ENCODE assay signal across 8 mouse cellular contexts in the genomic region with DNA sequence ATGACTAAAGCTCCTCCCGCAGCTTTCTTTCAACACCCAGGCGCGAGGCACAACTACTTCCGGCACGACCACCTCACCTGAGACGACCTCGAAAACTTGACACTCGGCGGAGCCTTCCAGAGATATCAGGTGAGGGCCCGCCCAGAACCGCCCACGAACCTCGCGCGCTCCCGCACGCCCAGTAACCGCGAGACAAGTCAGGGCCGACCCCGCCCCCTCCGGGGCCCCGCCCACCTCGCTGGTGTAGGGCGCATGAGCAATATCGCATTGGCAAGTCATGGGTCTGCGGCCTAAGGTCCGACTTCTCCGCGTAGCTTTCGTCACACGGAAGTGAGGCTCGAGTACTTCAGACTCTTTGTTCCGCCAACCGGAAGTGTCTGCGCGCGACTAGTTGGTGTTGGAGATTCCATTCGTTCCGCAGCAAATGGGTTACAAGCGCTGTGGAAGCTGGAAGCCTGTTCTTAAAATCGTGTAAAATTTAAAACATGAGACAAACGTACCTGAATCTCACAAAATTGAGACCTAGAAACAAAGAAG. TPM values are rescaled to one million over a fixed set of nuclear protein-coding genes. Genes with fewer than 3 reads are reported as not detected.
DNase-seq lines count a peak whose midpoint lies in the region; ATAC-seq and TF ChIP-seq lines count a peak whose summit lies in the region.

No protein-coding gene starts in this region.

- TF ChIP-seq CTCF in Patski (IDR thresholded peaks at IDR 0.05): no peak

- CTCF ChIA-PET in Patski (lab: Charles Lee): interaction anchor here (1.3 to 1.8 kb wide), 9 partner anchors 10 to 75 kb away, joined by 3 to 7 read pairs (median 3); a partner anchor contains a TSS

- no peaks in the 10 kb centered on the region for H3K27me3 ChIP-seq in Patski
- 0 out of 2 replicates have a peak, but pooled peaks cover 6% of the 10 kb centered on the region for H3K27me3 ChIP-seq in hindbrain, embryonic 13.5 days

- peaks cover 15% of the 10 kb centered on the region for H3K36me3 ChIP-seq in hindbrain, embryonic 13.5 days

- peak overlapping the region; percentile 64 for H3K4me2 ChIP-seq in hindbrain, embryonic 13.5 days

- peak overlapping the region; percentile 82 for H3K9ac ChIP-seq in hindbrain, embryonic 13.5 days

- in situ Hi-C loops in Patski (cut with MboI; ENCODE audit: low pct_unique_long_range_greater_than_20kb): loop anchor here (25.0 kb wide), 1 partner anchor 276 kb away; no protein-coding TSS in a partner anchor

- under 1% methylated on average over 43 of the region's 43 CpGs for WGBS in hindbrain, embryonic 13.5 days

- ATAC-seq in Patski: peak; percentile 96
- ATAC-seq in hindbrain, embryonic 13.5 days (ENCODE audit: low FRiP score): peak; percentile 99

- peak overlapping the region; percentile 84 for H3K27ac ChIP-seq in hindbrain, embryonic 13.5 days

- peak; percentile 92 for DNase-seq in Patski (ENCODE audit: low read depth, low spot score)
- DNase-seq in cerebellum, postnatal 14 days: peak; percentile 100
- peak; percentile 99 for DNase-seq in frontal cortex, postnatal 14 days (ENCODE audit: low spot score in 2 of 2)
- peak; percentile 92 to 94 for DNase-seq in layer of hippocampus, postnatal 25 days (ENCODE audit: extremely low spot score in 1 of 2, low spot score in 1 of 2)
- DNase-seq in lung, postnatal 25 days (ENCODE audit: low spot score): peak; percentile 100
- peak; percentile 98 for DNase-seq in retina, embryonic 14.5 days (ENCODE audit: low spot score)
- peak; percentile 99 for DNase-seq in thymus, postnatal 4 days

- POLR2A ChIA-PET in Patski (lab: Charles Lee): interaction anchor here (1.0 to 2.2 kb wide), 4 partner anchors 15 to 75 kb away, joined by 3 to 10 read pairs (median 3); a partner anchor contains a TSS

- H3K9me3 ChIP-seq in hindbrain, embryonic 13.5 days: no peaks in the 10 kb centered on the region

- peaks cover 21% of the 10 kb centered on the region for H3K4me1 ChIP-seq in hindbrain, embryonic 13.5 days (replicated peaks)

- H3K4me3 ChIP-seq in hindbrain, embryonic 13.5 days: peak overlapping the region; percentile 64

RNA-seq across cellular contexts. Expression of a gene that starts 0.5 kb away (rescaled TPM):
- polyA plus RNA-seq in Patski (2021): 42.8 TPM
- 69.5 and 75.6 TPM in 2 replicates for polyA plus RNA-seq in hindbrain, embryonic 13.5 days (2015; fragmentation: Nextera tagmentation; extraction: Ambion mirVana)
- total RNA-seq in layer of hippocampus, postnatal 25 days (2021): 10 to 100 TPM; 48.6 to 49.9 TPM

RNA-seq across cellular contexts. Expression of a gene that starts 25.9 kb away (rescaled TPM):
- polyA plus RNA-seq in Patski (2021): 112 TPM
- 41.6 and 42.5 TPM in 2 replicates for polyA plus RNA-seq in hindbrain, embryonic 13.5 days (2015; fragmentation: Nextera tagmentation; extraction: Ambion mirVana)
- total RNA-seq in layer of hippocampus, postnatal 25 days (2021): 100 to 1,000 TPM; 214 to 220 TPM

RNA-seq across cellular contexts. Expression of a gene that starts 31.9 kb away (rescaled TPM):
- 98.5 TPM for polyA plus RNA-seq in Patski (2021)
- 42.2 and 42.7 TPM in 2 replicates for polyA plus RNA-seq in hindbrain, embryonic 13.5 days (2015; fragmentation: Nextera tagmentation; extraction: Ambion mirVana)
- 100 to 1,000 TPM in 1 of 2 experiments, 10 to 100 TPM in 1; 99.5 to 104 TPM for total RNA-seq in layer of hippocampus, postnatal 25 days (2021)

Comparison
In these comparisons a context has a peak if more than half of its experiments do, and no peak if none do; other contexts are left out.
1. Peak in every context shown above with its lines: DNase-seq, ATAC-seq, H3K4me3 ChIP-seq and H3K27ac ChIP-seq.